Mouse (Mus musculus) kidney, postnatal 25 days (tissue): Measurements from ENCODE around the gene Defa32.
"Not testable (repeated sequence)": the region's sequence is repeated elsewhere in the genome, so short reads cannot be mapped to it uniquely, and the experiment has no call there.

Source experiments
- DNase-seq, 2 experiments: peaks; one replicate each; pipeline ENCODE4 v3.0.0; 2021; ENCODE audit warnings: mixed read lengths in 2 of 2

Gene Defa32

DNA sequence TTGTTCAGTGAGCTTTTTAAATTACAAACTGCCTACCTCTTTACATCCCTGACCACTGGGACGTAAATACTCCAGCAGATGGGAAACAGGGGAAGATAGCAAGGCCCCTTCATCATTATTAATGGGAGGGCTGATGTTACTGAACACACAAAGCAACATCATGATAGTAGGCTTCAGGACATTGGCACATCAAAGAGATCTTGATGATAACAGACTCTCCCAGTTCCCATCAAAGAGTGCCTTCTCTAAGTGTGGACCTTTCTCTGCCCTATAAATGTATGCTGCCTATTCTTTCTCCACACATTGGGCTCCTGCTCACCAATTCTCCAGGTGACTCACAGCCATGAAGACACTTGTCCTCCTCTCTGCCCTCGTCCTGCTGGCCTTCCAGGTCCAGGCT, at the start of gene Defa32:
Gene Defa32 (plus strand): TSS at position 301 of the 400 bp plus-strand sequence.
- not testable (repeated sequence) for DNase-seq

DNA sequence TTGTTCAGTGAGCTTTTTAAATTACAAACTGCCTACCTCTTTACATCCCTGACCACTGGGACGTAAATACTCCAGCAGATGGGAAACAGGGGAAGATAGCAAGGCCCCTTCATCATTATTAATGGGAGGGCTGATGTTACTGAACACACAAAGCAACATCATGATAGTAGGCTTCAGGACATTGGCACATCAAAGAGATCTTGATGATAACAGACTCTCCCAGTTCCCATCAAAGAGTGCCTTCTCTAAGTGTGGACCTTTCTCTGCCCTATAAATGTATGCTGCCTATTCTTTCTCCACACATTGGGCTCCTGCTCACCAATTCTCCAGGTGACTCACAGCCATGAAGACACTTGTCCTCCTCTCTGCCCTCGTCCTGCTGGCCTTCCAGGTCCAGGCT, 19.9 kb upstream of the Defa32 start, which contains the start of gene Defa20:
Gene Defa20 (plus strand): TSS at position 301 of the 400 bp plus-strand sequence.
- not testable (repeated sequence) for DNase-seq

DNA sequence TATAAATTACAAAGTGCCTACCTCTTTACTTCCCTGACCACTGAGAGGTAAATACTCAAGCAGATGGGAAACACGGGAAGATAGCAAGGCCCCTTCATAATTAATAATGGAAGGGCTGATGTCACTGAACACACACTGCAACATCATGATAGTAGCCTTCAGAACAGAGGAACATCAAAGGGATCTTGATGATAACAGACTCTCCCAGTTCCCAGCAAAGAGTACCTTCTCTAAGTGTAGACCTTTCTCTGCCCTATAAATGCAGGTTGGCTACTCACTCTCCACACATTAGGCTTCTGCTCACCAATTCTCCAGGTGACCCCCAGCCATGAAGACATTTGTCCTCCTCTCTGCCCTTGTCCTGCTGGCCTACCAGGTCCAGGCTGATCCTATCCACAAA, 36.3 kb downstream of the Defa32 start, which contains the start of gene Defa37:
Gene Defa37 (plus strand): TSS at position 301 of the 400 bp plus-strand sequence.
- DNase-seq: not testable (repeated sequence)
